Mouse (Mus musculus): Measurements from ENCODE around the gene Hoxd4. TPM values are rescaled to one million over a fixed set of nuclear protein-coding genes. Genes with fewer than 3 reads are reported as not detected.

The Hoxd4 gene
- total RNA-seq, 2 experiments from 2014 or later: not detected

DNA sequence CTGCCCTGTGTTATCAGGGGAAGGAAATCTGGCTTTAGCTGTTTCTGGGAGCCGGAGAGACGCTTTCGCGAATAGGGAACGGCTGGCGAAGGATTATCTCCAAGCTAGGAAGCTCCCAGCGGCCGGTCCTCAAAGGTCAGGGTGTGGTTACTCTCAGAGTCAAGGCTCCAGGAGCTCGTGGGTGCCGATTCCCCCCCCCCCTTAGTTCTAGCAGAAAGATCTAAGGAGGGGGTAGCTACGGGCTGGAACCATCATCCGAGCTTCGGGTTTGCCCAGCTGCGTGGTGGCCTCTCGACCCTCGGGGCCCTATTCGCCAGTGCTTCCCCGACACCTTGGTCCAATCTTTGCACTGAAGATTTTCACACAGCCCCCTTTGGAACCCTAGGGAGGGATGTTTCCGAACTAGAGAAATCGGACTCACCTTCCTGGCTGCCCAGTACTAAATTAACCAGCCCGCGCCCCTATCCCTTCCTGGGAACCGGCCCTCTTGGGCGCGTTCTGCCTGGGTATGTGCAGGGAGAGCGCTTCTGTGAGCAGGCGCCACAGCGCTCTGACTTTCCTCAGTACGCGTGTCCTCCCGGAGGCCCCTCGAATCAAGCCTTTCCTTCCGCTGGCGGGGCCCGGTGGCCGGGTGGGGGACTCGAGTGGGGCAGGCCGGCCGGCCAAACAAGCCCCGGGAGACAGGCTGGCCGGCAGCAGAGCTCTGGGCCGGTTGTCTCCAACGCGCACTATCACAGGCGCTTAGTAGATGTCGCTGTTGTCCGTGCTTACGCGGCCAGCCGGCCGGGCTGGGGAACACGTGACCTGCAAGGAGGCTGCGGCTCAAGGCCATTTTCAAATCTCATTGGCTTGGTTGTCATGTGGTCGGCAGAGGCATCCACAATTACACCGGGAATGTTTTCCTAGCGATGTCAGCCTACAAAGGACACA lies 20.4 kb upstream of the Hoxd4 start, which contains the start of gene Hoxd10:
TSS of gene Hoxd10 (plus strand) at position 903 of the 930 bp plus-strand sequence.
- ATAC-seq (replicated peaks; ENCODE audit: low FRiP score, low TSS enrichment, poor library complexity, severe bottlenecking): no peak

DNA sequence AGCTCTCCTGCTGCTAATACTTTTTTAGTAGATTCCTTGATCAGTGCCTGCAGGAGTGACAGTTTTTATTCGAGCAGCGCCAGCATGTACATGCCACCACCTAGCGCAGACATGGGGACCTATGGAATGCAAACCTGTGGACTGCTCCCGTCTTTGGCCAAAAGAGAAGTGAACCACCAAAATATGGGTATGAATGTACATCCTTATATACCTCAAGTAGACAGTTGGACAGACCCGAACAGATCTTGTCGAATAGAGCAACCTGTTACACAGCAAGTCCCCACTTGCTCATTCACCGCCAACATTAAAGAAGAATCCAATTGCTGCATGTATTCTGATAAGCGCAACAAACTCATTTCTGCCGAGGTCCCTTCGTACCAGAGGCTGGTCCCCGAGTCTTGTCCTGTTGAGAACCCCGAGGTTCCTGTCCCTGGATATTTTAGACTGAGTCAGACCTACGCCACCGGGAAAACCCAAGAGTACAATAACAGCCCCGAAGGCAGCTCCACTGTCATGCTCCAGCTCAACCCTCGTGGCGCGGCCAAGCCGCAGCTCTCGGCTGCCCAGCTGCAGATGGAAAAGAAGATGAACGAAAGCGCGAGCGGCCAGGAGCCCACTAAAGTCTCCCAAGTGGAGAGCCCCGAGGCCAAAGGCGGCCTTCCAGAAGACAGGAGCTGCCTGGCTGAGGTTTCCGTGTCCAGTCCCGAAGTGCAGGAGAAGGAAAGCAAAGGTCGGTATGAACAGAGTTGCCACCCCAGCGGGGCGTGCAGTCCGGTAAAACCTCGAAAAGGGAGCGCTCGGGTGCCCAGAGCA lies 19.5 kb upstream of the Hoxd4 start:
- no peak for ATAC-seq (replicated peaks; ENCODE audit: low FRiP score, low TSS enrichment, poor library complexity, severe bottlenecking)

DNA sequence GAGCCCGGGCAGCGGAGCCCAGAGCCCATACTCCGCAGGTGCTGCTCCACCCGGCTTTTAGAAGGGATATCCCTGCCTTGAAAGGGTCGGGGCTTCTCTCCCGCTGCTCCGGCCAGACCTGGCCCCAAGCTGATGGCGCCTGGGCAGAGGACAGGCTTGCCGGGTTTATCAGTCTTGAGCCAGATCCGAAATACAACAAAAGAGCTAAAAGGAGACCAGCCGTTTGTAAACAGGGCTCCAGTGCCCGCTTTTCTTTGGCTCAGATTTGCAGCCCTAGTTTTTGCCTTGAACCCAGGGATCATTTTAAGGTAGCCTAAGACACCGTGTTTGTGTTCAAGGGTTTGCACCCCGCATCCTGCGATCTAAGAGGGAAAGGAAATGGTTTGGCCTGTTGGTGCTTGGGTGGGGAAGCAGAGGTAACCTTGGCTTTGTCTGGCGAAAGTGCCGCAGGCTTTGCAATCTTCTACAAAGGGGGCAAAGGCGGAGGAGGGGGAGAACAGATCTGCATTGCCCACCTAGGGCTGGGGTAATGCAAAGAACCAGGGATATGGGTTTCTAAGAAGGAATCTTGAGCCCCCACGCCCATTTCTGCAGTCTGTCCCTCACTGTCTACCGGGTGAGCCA lies 18.8 kb upstream of the Hoxd4 start:
- no peak for ATAC-seq (replicated peaks; ENCODE audit: low FRiP score, low TSS enrichment, poor library complexity, severe bottlenecking)

DNA sequence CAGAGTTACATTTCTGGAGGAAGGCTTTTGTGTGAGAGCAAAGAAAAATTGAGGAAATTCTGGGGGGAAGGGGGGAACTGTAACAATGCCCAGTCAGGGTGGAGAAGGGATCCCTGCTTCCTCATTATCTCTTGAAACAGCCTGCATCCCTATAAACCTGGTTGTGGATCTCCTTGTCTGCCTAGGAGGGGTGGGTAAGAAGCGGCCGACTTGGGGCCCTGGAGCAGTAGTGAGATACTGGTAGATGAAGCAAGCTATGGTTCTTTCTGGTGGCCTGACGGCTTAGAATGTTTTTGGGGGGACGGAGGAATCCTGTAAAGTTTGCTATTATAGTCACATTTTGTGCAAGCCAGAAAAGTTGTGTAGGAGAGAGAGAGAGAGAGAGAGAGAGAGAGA lies 18.3 kb upstream of the Hoxd4 start:
- ATAC-seq (replicated peaks; ENCODE audit: low FRiP score, low TSS enrichment, poor library complexity, severe bottlenecking): no peak

DNA sequence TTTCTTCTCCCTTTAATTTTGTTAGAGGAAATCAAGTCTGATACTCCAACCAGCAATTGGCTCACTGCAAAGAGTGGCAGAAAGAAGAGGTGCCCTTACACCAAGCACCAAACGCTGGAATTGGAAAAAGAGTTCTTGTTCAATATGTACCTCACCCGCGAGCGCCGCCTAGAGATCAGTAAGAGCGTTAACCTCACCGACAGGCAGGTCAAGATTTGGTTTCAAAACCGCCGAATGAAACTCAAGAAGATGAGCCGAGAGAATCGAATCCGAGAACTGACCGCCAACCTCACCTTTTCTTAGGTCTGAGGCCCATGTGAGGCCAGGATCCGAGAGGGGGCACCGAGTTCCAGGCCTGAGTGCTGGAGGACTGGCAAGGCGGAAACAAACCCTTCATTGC lies 17.7 kb upstream of the Hoxd4 start:
- 0 out of 2 replicates have a peak, but pooled peaks have one; percentile 25 for ATAC-seq (replicated peaks; ENCODE audit: low FRiP score, low TSS enrichment, poor library complexity, severe bottlenecking)

DNA sequence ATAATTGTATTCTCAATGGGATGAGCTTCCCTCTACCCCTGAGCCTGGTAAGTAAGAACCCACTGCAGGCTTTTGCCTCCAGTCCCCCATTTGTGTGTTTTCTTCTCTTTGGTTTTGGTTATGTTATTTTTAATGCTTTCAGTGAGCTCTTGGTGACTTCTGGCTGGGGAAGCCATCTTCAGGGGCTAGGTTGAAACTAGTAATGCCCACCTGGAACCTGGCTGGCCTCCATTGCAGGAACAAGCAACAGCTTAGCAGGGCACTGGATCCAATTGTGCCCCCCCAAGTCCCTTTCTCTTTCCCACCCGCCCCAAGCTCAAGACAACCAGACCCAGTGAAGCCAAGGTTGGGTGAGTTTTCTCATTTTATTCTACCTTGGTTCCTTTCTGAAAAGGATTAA lies 16.3 kb upstream of the Hoxd4 start:
- ATAC-seq (replicated peaks; ENCODE audit: low FRiP score, low TSS enrichment, poor library complexity, severe bottlenecking): no peak

DNA sequence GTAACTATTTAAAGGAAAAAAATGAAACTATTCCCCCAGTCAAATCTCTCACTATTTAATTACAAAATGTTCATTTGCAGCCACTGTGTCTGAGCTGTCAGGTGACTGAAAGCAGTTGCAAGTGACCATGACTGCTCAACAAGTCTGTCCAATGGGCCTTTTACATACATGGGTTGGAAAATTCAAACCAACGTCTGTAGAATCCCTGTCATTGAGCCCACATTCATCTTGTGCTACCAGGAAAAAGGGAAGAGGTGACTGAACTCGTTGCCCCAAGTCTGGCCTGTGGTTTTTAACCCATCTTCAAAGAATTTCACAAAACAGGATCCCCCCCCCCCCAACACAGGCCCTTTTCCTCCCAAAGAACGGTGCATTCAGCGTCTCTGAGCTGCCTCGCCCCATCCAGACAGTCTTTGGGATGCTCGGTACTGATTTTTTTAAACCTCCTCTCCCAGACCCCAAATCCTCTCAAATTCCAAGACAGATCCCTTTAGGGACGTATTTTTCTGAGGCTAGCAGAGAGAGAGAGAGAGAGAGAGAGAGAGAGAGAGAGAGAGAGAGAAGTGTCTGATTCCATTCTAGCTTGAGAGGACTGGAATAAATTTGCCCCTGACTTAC lies 15.8 kb upstream of the Hoxd4 start:
- ATAC-seq (replicated peaks; ENCODE audit: low FRiP score, low TSS enrichment, poor library complexity, severe bottlenecking): no peak

DNA sequence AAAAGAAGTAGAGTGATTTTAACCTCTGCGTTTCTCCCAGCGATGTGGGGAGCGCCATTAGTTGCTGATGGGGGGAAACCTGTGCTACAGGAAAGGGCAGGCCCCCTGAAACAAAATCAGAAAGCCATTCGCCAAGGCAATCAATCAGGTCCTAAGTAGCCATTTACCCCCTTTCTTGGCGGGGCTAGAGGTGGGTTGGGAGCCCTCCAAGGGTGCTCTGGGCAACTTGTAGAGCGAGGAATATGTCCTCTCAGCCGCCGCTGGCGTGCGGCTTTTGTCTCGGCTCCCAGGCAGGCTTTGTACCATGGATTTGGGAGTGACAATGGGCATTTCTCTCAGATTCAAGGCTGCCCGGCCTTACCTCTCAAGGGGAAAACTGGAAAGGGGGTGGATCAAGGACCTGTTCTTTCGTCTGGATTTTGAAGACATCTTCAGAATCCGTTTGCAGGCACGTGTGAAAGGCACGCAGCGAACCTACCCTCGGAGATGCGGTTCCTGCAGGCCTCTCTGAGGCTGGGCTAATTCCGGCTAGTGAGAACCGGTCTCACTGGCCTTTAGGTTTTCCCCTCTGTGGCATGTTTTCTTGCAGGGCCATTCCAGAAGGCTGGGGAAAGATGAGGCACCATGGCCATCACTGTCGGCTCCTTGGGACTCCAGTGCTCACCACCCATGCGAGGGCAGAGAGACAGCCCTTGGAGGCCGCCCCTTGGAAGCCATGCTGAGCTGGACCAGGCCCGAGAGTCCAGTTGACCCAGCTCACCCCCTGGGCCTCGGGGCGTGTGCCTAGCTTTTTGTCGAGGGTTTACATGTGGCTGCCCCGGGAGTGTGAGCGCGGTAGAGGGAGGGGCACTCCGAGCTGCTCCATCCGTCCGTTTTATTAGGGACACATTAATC lies 15.0 kb upstream of the Hoxd4 start:
- no peak for ATAC-seq (replicated peaks; ENCODE audit: low FRiP score, low TSS enrichment, poor library complexity, severe bottlenecking)

DNA sequence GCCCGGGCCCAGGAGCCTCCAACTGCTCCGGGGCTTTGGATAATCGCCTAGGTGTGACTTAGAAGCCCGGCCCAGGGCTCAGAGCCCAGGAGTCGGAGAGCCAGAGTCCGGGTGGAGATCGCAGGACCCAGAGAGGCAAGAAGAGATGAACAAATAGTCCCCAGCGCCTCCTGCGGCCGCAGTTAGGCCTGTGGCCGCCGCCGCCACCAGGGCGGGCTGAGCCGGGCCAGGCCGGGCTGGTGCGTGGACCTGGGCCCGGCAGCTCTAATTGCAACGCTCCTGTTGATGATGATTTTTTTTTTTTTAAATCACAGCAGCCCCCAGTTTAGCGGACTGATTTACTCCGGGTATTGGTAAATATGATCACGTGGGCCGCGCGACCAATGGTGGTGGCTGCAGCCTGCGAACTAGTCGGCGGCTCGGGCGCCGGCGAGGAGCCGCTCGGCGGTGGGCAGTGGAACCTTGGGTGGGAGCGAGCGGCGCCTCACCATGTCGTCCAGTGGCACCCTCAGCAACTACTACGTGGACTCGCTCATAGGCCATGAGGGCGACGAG lies 14.1 kb upstream of the Hoxd4 start, which contains the start of gene Hoxd9:
TSS of gene Hoxd9 (plus strand) at position 161 of the 555 bp plus-strand sequence.
- ATAC-seq (replicated peaks; ENCODE audit: low FRiP score, low TSS enrichment, poor library complexity, severe bottlenecking): no peak

DNA sequence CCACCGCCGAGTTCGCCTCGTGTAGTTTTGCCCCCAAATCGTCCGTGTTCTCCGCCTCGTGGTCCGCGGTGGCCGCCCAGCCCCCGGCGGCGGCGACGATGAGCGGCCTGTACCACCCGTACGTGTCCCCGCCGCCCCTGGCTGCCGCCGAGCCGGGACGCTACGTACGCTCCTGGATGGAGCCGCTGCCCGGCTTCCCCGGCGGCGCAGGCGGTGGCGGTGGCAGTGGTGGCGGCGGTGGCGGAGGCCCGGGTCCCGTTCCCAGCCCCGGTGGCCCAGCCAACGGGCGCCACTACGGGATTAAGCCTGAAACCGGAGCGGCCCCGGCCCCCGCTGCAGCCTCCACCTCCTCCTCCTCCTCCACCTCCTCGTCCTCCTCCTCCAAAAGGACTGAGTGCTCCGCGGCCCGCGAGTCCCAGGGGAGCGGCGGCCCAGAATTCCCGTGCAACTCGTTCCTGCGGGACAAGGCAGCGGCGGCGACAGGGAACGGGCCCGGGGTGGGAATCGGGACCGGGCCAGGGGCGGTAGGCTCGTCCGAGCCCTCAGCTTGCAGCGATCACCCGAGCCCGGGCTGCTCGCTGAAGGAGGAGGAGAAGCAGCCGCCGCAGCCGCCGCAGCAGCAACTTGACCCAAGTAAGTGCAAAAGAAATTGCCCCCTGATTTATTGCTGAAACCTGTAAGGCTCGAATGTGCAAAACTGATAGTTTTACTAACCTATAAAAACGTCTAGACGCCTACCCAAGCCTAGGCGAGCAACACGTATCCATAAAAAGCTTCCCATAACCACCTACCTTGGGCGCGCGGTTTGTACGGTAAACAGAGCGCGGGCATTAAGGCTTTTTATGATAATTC lies 13.3 kb upstream of the Hoxd4 start:
- no peak for ATAC-seq (replicated peaks; ENCODE audit: low FRiP score, low TSS enrichment, poor library complexity, severe bottlenecking)

DNA sequence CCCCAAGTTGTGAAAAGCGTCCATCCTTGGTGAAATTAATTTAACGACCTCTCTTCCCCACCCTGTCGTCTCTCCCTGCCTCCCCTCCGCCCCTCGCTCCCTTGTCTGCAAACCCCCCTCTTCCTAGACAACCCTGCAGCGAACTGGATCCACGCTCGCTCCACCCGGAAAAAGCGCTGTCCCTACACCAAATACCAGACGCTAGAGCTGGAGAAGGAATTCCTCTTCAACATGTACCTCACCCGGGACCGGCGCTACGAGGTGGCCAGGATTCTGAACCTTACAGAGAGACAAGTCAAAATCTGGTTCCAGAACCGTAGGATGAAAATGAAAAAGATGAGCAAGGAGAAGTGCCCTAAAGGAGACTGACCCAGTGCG lies 12.7 kb upstream of the Hoxd4 start:
- ATAC-seq (replicated peaks; ENCODE audit: low FRiP score, low TSS enrichment, poor library complexity, severe bottlenecking): no peak

DNA sequence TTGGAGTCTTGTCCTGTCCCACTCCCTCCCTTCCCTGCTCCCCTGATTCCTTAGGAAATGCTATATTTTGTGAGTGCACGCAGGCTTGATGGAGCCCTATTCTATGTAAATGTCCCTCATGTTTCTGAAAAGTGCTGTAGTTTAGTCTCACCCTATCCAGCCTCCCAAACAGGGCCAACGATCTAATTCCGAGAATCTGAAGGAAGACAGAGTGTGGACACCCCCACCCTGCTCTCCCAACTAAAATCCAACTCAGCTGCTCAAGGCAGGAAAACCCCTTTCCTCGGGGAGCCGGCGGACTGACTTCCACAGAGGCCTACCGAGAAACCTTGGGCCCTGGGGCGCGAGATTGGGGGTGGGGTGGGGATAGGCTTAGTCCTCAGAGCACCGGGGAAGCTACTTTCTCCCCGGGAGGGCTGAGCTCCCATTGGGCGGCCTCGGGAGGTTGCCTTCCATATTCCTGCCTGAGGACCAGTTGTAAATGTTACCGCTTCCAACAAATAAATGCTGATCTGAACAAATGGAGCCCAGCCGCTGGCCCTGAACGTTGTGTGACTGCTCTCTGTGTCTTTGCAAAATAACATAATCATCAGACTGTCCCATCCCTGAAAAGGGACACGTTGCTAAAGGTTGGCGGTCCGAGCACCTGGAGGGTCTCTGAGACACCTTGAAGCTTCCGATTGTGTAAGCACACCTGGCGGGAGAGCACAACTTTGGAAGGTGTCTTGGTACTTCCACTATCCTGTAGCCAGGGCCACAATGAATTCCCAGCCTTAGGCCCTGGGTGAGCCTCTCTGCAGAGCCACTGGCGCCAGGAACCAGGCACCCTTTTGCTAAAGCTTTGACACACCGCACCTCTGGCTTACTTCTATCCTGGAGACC lies 11.8 kb upstream of the Hoxd4 start:
- ATAC-seq (replicated peaks; ENCODE audit: low FRiP score, low TSS enrichment, poor library complexity, severe bottlenecking): no peak

DNA sequence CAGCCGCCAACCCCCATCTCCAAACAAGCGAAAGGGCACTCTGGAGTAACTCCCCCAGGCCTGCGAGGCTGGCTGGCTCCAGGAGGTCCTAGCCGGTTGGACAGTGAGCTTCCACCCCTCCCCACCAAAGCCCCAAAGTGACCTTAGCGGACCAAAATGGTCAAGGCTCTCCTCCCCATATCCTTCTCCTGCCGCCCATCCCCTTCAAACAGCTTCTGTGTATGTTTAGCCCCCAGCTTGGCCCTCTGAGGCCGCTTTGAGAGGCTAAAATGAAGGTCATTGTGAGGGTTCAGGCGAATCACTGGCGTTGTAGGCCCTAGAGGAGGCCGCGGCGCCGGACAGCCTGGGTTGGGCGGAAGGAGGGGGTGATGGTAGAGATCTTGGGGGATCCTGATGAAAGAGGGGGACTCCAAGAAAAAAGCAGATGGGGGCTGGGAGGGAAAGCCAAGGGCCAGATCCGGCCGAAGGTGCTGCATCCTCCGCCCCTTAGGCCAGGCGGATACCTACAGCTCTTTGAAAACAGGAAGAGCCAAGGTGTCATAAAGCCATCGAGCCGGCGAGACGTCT lies 11.1 kb upstream of the Hoxd4 start:
- ATAC-seq (replicated peaks; ENCODE audit: low FRiP score, low TSS enrichment, poor library complexity, severe bottlenecking): no peak

DNA sequence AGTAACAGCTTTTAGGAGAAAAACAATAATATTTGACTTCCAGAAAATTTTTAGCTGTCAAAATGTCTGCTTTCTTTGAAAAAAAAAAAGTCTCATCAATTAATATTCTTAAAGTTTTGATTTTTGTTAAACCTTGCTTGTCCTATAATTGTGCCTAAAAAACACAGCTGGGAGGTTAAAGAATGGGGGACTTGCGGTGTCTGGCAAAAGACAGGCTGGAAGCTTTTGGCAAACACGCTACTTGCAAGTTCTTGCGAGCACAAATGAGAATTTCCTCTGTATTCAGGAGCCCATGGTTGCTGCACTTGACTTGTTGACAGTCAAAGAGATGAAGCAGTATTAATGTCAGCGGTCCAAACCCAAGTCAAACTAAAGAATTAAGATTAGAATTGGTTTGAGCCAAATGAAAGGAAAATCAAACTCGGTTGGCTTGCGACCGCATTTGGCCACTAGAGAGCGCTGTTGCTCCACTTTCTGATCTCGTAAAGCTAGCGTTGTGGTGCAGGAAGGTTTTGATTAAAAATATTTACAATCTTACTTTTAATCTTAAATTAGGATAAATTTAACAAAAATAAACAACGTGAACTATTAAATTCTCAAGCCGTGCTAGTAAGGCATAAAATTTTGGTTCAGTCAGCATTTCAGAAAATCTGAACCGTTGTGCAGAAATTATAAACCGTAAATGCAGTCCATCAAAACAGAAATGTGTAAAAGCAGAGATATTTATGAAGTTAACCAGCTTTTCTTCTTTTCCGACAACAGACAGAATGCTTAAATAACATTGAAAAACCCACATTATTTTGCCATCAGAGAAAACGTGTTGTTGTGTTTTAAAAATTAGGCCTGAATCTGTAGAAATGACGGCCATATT lies 9.5 kb upstream of the Hoxd4 start:
- ATAC-seq (replicated peaks; ENCODE audit: low FRiP score, low TSS enrichment, poor library complexity, severe bottlenecking): no peak

DNA sequence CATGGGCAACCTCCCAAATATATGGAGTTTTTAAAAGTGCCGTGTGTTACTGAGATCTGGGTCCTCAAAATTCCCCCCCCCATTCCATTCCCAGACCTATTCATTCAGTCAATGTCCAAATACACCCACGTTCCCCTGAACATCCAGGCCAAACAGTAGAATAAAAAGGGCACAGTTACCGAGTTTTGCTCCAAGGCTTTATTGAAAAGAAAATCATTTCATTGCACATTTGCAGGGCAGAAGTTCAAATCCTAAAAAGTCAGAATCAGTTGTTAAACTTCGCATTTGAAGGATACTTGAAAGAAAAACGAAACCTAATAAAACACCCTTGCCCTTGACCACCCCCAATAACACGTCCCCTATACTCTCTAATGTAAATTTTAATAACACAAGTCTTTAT lies 8.9 kb upstream of the Hoxd4 start:
- no peak for ATAC-seq (replicated peaks; ENCODE audit: low FRiP score, low TSS enrichment, poor library complexity, severe bottlenecking)

All from megakaryocyte-erythroid progenitor cell, adult 5-6 weeks (primary cell).